Mouse (Mus musculus) liver, postnatal 0 days (tissue): ENCODE measurements around the gene Tex36. TPM values are rescaled to one million over a fixed set of nuclear protein-coding genes. Genes with fewer than 3 reads are reported as not detected.

Source experiments
- ATAC-seq: fragments of 200-750 bp; cut with Nextera tagmentation; 2 replicates; pipeline ENCODE4 v1.8.0; 2017; ENCODE audit warnings: mild to moderate bottlenecking, moderate library complexity
- DNase-seq: peaks from one replicate; pipeline ENCODE4 v3.0.0-alpha.2; 2016
- H3K27ac ChIP-seq: fragments of 300-500 bp; sonication (generic); 2 replicates; pipeline ENCODE4 v1.5.1; 2014; ENCODE audit warnings: antibody characterized with exemption, moderate library complexity, mild to moderate bottlenecking, low read depth
- H3K27me3 ChIP-seq: fragments of 300-500 bp; sonication (generic); 2 replicates; pipeline ENCODE4 v1.6.1; 2014; ENCODE audit warnings: low read length, control low read depth, mixed read lengths; ENCODE audit not compliant: insufficient read depth
- H3K36me3 ChIP-seq: fragments of 300-500 bp; sonication (generic); replicated peaks from 2 replicates; pipeline ENCODE4 v1.6.1; 2014; ENCODE audit warnings: mild to moderate bottlenecking, control low read depth, low read length, moderate library complexity, mixed read lengths; ENCODE audit not compliant: insufficient read depth
- H3K4me1 ChIP-seq: fragments of 300-500 bp; sonication (generic); 2 replicates; pipeline ENCODE4 v1.6.1; 2014; ENCODE audit warnings: antibody characterized with exemption, mild to moderate bottlenecking, control low read depth; ENCODE audit not compliant: insufficient read depth
- H3K4me2 ChIP-seq: fragments of 300-500 bp; sonication (generic); 2 replicates; pipeline ENCODE4 v1.6.1; 2014; ENCODE audit warnings: low read depth, mild to moderate bottlenecking, low read length, moderate library complexity, mixed read lengths
- H3K4me3 ChIP-seq: fragments of 300-500 bp; sonication (generic); 2 replicates; pipeline ENCODE4 v1.5.1; 2014; ENCODE audit warnings: low read depth, low read length
- H3K9ac ChIP-seq: fragments of 300-500 bp; sonication (generic); replicated peaks from 2 replicates; pipeline ENCODE4 v1.6.1; 2014; ENCODE audit warnings: mild to moderate bottlenecking, moderate library complexity
- H3K9me3 ChIP-seq: fragments of 300-500 bp; sonication (generic); 2 replicates; pipeline ENCODE4 v1.6.1; 2016; ENCODE audit warnings: mild to moderate bottlenecking, control low read depth, low read length, mixed read lengths
- CTCF ChIP-seq: sonication (generic); IDR thresholded peaks from 2 replicates; pipeline ENCODE4 v1.5.1; 2016; ENCODE audit warnings: antibody characterized with exemption, low read depth
- EP300 ChIP-seq: IDR thresholded peaks from 2 replicates; pipeline ENCODE4 v1.6.1; 2016; ENCODE audit warnings: antibody characterized with exemption, low read depth, mild to moderate bottlenecking
- WGBS: fragments of 180-500 bp; shearing (Covaris S2); extraction: QIAGEN DNeasy Blood & Tissue Kit; methylation state at CpG from one replicate; pipeline ENCODE4 v1.1.7; 2014; ENCODE audit not compliant: insufficient replicate concordance; 5-methylcytosine and 5-hydroxymethylcytosine counted together
- polyA plus RNA-seq: library from polyadenylated mRNA; unstranded; fragments of >200 nt; fragmentation: Nextera tagmentation; extraction: Ambion mirVana; gene quantifications from 2 replicates; pipeline ENCODE4 v1.2.1, GENCODE M21; 2015

Gene Tex36
- polyA plus RNA-seq, 1 experiment from 2014 or later = not detected

DNA sequence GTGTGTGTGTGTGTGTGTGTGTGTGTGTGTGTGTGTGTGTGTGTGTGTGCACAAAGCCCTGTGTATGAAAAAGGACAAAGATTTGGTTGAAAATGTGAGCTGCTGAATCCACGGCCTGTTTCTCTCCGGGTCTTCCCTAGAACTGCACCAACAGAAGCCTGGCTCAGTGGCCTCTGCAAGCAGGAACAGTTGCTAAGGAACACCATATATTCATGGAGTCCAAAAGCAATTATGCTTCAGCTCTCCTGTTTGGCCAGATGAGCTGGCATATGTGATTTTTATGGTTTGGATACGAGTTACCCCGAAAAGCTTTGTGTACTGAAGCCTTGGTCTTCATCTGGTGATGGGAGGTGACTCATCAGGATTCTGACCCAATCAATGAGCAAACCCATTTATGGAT lies 58.8 kb downstream of the Tex36 start:
- Histone ChIP-seq H3K27ac (no peak overlapping the region), H3K4me1 (no peaks in the 10 kb centered on the region), H3K9ac (no peak overlapping the region), H3K27me3 (no peaks in the 10 kb centered on the region), H3K4me3 (no peak overlapping the region), H3K9me3 (no peaks in the 10 kb centered on the region), H3K4me2 (no peak overlapping the region), H3K36me3 (no peaks in the 10 kb centered on the region)
- 81% methylated on average over 4 of the region's 4 CpGs for WGBS
- no peak for TF ChIP-seq EP300
- TF ChIP-seq CTCF = no peak
- no peak for ATAC-seq
- no peak for DNase-seq

DNA sequence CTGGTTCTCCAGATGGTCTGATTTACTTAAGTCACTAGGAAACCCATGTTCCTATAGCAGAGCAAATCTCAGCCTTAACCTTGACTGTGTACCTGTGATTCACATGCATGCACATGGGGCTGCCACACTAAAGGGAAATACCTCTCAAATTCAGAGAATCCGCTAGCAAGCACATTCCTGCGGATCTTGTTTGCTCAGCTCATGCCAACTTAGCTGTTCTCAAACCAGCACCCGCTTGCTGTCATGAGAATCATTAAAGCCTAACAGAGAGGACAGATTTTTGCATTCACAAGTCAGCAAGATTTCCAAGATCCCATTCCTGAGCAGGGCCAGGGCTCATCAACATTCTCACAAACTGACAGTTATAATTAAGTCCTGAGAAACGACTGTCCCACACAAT lies 64.6 kb downstream of the Tex36 start:
- no peak overlapping the region for H3K27ac ChIP-seq
- TF ChIP-seq CTCF = no peak
- no peak for TF ChIP-seq EP300
- no peak overlapping the region for H3K4me3 ChIP-seq
- no peaks in the 10 kb centered on the region for H3K36me3 ChIP-seq
- no peaks in the 10 kb centered on the region for H3K4me1 ChIP-seq
- 68% methylated on average over 4 of the region's 4 CpGs for WGBS
- no peaks in the 10 kb centered on the region for H3K27me3 ChIP-seq
- no peaks in the 10 kb centered on the region for H3K9me3 ChIP-seq
- H3K9ac ChIP-seq = no peak overlapping the region
- H3K4me2 ChIP-seq = no peak overlapping the region
- DNase-seq = no peak
- ATAC-seq = no peak

Other genes with a start within 250 kb of the Tex36 start
- 3.9 and 4.5 TPM in 2 replicates for gene Edrf1, start 35.4 kb upstream of the Tex36 start, polyA plus RNA-seq
- 0.11 TPM in 1 of 2 replicates, not detected in the other for gene Mmp21, start 77.9 kb upstream of the Tex36 start, polyA plus RNA-seq
- gene Bccip, start 107.2 kb upstream of the Tex36 start, polyA plus RNA-seq = 68.7 and 70.3 TPM in 2 replicates
- 51.9 and 56.1 TPM in 2 replicates for gene Uros, start 107.9 kb upstream of the Tex36 start, polyA plus RNA-seq
- gene Fank1, start 174.7 kb upstream of the Tex36 start, polyA plus RNA-seq = not detected in 2 replicates
- 5.2 and 5.5 TPM in 2 replicates for gene Dhx32, start 180.6 kb upstream of the Tex36 start, polyA plus RNA-seq